ENCODE assay signal across 20 mouse cellular contexts in genomic region chr4:100244701-100245100, GRCm38 (mm10).
"Had no signal": no experiment of that assay in that cellular context is flagged by ENCODE, and none has a peak within 500 bp of the region (broad histone marks: within the 10 kb centered on the region; RNA-seq: fewer than 3 reads in every experiment).

No protein-coding gene starts in this region.

- H3K4me3 ChIP-seq: midbrain, embryonic 10.5 days; midbrain, embryonic 13.5 days; myocyte; neural tube, embryonic 13.5 days; stomach, embryonic 15.5 days had no signal

- ATAC-seq: liver, postnatal 0 days; lung, postnatal 0 days; midbrain, embryonic 13.5 days; midbrain, embryonic 16.5 days had no signal

- H3K4me2 ChIP-seq: liver, embryonic 11.5 days; lung, embryonic 14.5 days; midbrain, embryonic 13.5 days; neural tube, embryonic 13.5 days; stomach, embryonic 15.5 days had no signal

- H3K27me3 ChIP-seq: midbrain, embryonic 13.5 days; neural tube, embryonic 13.5 days; stomach, embryonic 15.5 days had no signal

- H3K9ac ChIP-seq: liver, embryonic 14.5 days; liver, postnatal 0 days; lung, embryonic 14.5 days; midbrain, embryonic 13.5 days; neural tube, embryonic 13.5 days; stomach, embryonic 15.5 days had no signal

- H3K4me1 ChIP-seq: midbrain, embryonic 10.5 days; midbrain, embryonic 13.5 days; neural tube, embryonic 13.5 days; stomach, embryonic 15.5 days had no signal

- H3K36me3 ChIP-seq: midbrain, embryonic 10.5 days; midbrain, embryonic 13.5 days; neural tube, embryonic 13.5 days; stomach, embryonic 15.5 days had no signal

- H3K9me3 ChIP-seq: midbrain, embryonic 10.5 days; midbrain, embryonic 13.5 days; neural tube, embryonic 13.5 days; stomach, embryonic 15.5 days had no signal

- H3K27ac ChIP-seq: liver, embryonic 14.5 days; macrophage; midbrain, embryonic 10.5 days; midbrain, embryonic 13.5 days; neural tube, embryonic 13.5 days; stomach, embryonic 15.5 days had no signal

- DNase-seq: kidney, adult 11 months; kidney, postnatal 10 days; kidney, postnatal 36 days; left cerebral cortex, postnatal 4 days; liver, postnatal 0 days; retina, postnatal 1 day; right cerebral cortex, postnatal 25 days; spleen, adult 18-20 months; thymus, postnatal 25 days had no signal
